Mouse (Mus musculus) neural tube, postnatal 0 days (tissue): ENCODE data around the gene Cldn19. TPM values are rescaled to one million over a fixed set of nuclear protein-coding genes. Genes with fewer than 3 reads are reported as not detected.

Experiments
- polyA plus RNA-seq: library from polyadenylated mRNA; unstranded; fragments of >200 nt; fragmentation: Nextera tagmentation; extraction: Ambion mirVana; gene quantifications from 2 replicates; pipeline ENCODE4 v1.2.1, GENCODE M21; 2015

The Cldn19 gene
- 5.6 and 6.3 TPM in 2 replicates for polyA plus RNA-seq

GRCm38 (mm10) chr4:119255351-119255750 is at the start of gene Cldn19:
Gene Cldn19 (plus strand): TSS chr4:119255414.

GRCm38 (mm10) chr4:119218169-119218568 is 37.0 kb upstream of the Cldn19 start, which contains the start of gene Tmem269:
Gene Tmem269 (minus strand): TSS chr4:119218217.

DNA sequence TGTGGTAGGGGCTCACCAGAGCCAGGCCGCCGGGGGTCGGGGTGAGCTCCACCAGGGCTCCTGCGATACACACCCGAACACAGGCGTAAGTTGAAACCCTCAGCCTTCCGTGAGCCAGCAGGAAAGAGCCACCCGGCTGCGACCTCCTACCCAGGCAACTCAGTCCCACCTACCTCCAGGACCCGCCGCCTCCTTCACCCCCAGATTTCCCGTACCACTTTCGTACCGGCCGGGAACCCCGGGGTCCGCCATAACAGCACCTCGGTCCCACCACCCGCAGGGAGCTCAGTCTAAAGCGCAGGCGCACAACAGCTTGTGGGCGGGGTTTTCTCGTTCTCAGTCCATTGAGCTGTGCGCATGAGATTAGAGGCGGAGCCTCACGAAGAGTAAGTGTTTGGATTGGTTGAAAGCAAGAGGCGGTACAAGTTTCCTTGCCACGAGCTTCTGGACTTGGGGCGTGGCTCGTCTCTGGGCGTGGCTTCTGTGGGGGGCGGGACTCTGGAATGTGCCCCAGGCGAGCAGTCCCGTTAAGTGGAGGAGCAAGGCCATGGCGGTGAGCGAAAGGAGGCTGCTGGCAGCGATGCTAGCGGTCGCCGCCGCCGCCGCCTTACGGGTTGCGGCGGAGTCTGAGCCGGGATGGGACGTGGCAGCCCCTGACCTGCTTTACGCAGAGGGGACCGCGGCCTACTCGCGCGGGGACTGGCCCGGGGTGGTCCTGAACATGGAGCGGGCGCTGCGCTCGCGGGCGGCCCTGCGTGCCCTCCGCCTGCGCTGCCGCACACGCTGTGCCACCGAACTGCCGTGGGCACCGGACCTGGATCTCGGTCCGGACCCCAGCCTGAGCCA is 22.6 kb upstream of the Cldn19 start, which contains the start of the genes AU022252 and P3h1:
Gene AU022252 (minus strand): TSS at position 303 of the 846 bp plus-strand sequence.
Gene P3h1 (plus strand): TSS at position 506 of the 846 bp plus-strand sequence.

GRCm38 (mm10) chr4:119294415-119295133 is 39.4 kb downstream of the Cldn19 start, which contains the start of gene Ybx1:
Gene Ybx1 (minus strand): TSS chr4:119294604.

Other genes with a start within 250 kb of the Cldn19 start
- gene Slc2a1, start 146.7 kb upstream of the Cldn19 start, polyA plus RNA-seq: 49.0 and 56.7 TPM in 2 replicates
- 3.4 and 3.7 TPM in 2 replicates for gene Zfp691, start 81.2 kb upstream of the Cldn19 start, polyA plus RNA-seq
- 0.43 and 0.82 TPM in 2 replicates for gene Ermap, start 65.4 kb upstream of the Cldn19 start, polyA plus RNA-seq
- 176 and 177 TPM in 2 replicates for gene Svbp, start 60.1 kb upstream of the Cldn19 start, polyA plus RNA-seq
- gene Tmem269, start 37.2 kb upstream of the Cldn19 start, polyA plus RNA-seq: 0.13 and 0.41 TPM in 2 replicates
- 19.6 and 25.0 TPM in 2 replicates for gene AU022252, start 22.7 kb upstream of the Cldn19 start, polyA plus RNA-seq
- 12.8 and 13.9 TPM in 2 replicates for gene P3h1, start 22.5 kb upstream of the Cldn19 start, polyA plus RNA-seq
- 978 and 1,085 TPM in 2 replicates for gene Ybx1, start 39.2 kb downstream of the Cldn19 start, polyA plus RNA-seq
- gene Ppih, start 65.1 kb downstream of the Cldn19 start, polyA plus RNA-seq: 42.3 and 44.7 TPM in 2 replicates
- gene Ccdc30, start 160.1 kb downstream of the Cldn19 start, polyA plus RNA-seq: 21.9 and 24.6 TPM in 2 replicates
- 28.1 and 34.0 TPM in 2 replicates for gene Ppcs, start 167.0 kb downstream of the Cldn19 start, polyA plus RNA-seq
- 0.40 and 0.64 TPM in 2 replicates for gene Zmynd12, start 167.4 kb downstream of the Cldn19 start, polyA plus RNA-seq
- gene Rimkla, start 237.2 kb downstream of the Cldn19 start, polyA plus RNA-seq: 24.0 and 28.1 TPM in 2 replicates